Mouse (Mus musculus): Measurements from ENCODE around the gene Pnkp.

Pnkp gene

DNA sequence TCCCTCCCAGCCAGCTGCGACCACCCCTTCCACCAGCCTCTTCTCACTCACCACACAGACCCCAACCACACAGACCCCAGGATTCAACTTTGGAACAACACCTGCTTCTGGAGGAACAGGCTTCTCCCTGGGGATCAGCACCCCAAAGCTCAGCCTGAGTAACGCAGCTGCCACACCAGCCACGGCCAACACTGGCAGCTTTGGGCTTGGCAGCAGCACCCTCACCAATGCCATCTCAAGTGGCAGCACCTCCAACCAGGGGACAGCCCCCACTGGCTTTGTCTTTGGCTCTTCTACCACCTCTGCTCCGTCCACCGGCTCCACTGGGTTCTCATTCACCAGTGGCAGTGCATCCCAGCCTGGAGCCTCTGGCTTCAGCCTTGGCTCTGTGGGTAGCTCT lies 28.2 kb upstream of the Pnkp start:
- DNase-seq (ENCODE audit: low read depth, low spot score) = no peak

DNA sequence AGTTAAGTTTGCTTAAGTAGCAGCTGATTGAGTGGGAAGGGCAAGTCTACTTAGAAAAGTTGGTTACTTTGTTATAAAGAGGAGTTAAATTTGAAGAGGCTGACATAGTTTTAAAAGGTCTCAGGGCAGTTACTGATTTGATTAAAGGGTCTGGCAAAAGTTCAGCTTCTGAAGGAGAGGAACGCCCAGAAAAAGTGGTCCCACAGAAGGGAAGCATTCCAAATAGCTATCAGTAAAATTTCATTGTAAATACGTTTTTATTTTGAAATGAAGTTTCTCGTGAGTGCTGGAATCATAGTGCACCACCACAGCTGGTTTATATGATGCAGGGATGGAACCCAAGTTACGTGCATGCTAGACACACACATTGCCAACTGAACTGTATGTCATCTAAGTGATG lies 24.2 kb upstream of the Pnkp start:
- DNase-seq (ENCODE audit: low read depth, low spot score) = no peak

DNA sequence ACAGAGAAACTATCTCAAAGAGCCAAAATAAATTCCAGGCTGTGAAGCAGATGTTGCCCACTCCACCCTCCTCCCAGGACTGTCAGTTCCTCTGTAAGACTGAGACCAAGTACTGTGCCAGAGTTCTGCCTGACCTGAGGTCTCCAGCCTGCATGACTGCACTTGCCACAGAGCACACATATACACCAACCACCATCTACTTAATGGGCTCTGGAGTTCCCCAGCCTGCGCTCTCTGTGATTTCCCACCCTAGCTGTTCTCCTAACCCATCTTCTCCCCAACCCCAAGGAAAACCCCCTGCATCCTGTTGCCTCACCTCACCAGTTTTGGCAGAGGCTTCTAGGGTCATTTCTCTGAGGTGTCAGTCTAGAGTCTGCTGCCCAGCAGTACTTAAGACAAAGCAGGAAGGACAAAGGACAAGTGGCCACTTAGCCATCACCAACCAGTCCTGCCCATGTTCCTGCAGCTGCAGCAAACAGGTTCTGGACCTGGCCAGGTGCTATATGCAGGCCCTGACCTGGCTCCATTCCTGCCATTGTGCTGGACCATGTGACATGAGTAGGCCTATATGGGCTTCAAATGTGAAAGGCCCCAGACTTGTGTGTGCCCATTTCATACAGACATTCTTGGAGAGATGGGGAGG lies 21.4 kb upstream of the Pnkp start:
- DNase-seq (ENCODE audit: low read depth, low spot score) = no peak

DNA sequence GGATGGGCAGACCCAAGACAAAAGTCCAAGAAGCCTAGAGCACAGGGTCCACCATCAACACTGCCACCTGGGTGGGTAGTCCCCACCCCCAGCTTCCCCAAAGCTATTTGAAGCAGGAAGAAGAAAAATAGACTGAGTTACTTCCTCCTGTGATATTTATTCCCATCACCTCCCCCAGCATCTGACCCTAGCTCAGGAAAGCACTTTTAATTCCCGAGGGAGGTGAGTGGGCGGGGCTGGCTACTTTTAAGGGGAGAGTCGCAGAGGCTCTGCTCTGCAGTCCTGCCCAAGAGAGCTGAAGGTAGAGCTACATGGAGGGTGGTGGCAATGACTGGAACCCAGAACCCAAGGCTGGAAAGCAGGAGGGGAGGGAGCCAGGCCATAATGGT lies 20.9 kb upstream of the Pnkp start:
- DNase-seq (ENCODE audit: low read depth, low spot score) = no peak

GRCm38 (mm10) chr7:44836423-44837053 lies 20.4 kb upstream of the Pnkp start:
- no peak for DNase-seq (ENCODE audit: low read depth, low spot score)

- DNase-seq (ENCODE audit: low read depth, low spot score) = no peak
These were observed 18.9 kb upstream of the Pnkp start for GRCm38 (mm10) chr7:44838073-44838472.

DNA sequence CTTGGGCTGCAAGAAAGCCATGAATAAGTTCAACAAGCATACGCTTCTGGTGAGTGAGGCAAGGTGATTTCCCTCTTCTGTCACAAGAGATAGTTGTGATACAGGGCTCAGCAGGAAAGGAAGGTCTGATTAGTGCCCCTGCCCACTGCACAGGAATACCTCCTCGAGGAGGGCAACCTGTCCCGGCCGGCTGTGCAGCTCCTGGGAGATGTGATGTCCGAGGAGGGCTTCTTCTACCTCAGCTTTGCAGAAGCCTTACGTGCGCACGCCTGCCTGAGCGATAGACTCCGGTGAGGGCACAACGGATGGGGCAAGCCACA lies 17.8 kb upstream of the Pnkp start:
- no peak for DNase-seq (ENCODE audit: low read depth, low spot score)

- DNase-seq (ENCODE audit: low read depth, low spot score) = no peak
These were observed 17.3 kb upstream of the Pnkp start for GRCm38 (mm10) chr7:44839491-44840191.

- no peak for DNase-seq (ENCODE audit: low read depth, low spot score)
These were observed 16.5 kb upstream of the Pnkp start for GRCm38 (mm10) chr7:44840426-44840825.

DNA sequence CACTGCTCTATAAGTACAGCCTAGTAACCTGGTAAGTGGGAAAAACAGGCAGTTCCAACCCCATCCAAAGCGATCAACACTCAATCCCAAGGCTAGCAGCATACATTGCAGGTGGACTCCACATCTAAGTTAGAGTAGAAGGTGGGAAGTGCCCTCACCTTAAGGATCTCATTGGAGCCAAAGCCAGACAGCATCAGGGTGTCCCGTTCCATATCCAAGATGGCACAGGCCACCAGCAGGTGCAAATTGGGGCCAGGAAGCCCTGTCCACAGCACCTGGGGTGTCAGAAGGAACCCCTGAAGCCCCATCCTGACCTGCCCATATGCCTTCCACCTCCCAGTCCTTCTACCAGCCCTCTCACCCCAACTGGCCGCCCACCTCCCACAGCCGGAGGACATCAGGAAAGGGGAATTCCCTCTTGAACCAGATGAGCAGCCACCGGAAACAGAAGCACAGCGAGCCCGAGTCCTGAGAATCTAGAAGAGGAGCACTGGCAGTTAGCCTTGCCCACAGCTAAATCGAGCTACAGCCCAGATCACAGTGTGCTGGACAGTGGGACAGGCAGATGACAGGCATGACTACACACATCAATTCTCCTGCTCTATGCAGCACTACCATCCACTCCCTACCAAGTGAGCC lies 15.0 kb upstream of the Pnkp start:
- no peak for DNase-seq (ENCODE audit: low read depth, low spot score)

- no peak for DNase-seq (ENCODE audit: low read depth, low spot score)
These were observed 11.9 kb upstream of the Pnkp start for GRCm38 (mm10) chr7:44845006-44845405.

- no peak for DNase-seq (ENCODE audit: low read depth, low spot score)
These were observed 10.1 kb upstream of the Pnkp start for GRCm38 (mm10) chr7:44846804-44847203.

DNA sequence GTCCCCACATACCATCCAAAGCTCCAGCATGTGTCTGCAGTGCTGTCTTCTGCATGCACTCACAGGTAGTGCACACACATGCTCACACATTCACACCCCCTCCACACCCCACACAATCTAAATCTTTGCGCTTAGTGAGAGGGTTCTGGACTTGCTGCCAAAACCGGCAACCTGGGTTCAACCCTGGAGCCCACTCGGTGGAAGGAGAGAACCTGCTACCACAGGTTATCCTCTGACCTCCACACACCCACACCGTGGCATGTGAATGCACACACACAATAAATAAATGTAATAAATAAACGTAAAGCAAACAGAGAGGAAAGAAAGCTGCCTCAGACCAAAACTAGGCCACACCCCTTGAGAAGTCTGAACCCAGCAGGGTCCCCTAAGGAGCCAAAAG lies 9.2 kb upstream of the Pnkp start:
- no peak for DNase-seq (ENCODE audit: low read depth, low spot score)

DNA sequence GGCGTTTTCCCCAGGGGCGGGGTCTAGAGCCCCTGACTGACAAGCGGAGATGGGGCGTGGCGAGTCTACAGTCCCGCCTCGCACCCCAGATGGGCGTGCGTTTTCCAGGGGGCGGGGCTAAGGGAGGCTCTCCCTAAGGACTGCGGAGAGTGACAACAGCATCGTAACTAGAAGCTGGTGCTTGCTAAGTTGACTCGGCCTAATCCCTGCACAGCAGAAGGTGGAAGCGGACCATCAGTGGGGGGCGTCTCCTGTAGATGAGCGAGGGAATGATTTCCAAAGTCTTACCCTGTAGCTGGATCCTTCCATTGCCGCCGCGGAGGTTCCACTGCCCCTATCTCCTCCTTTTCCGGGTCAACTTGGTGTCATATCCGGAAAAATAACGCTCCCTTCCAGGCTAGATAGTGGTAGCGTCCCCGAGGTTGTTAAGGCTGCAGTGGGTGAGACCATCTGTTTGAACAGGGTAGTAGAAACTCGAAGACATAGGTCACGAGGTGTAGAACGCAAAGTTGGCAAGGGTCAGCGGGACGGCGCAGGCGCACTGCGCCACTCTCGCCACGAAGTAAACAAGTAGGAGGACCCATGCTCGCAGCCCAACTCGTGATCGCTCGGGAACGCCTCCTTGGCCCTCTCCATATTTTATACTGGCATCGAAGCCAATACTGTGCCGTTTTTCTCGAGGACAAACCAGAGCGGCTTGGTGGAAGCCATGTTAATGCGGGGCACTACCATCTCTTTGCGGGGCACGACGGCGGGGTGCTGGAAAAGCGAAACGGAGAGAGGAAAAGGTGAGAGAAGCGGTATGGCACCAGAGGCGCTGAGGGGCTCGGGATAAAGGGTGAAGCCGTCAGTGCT lies 8.2 kb upstream of the Pnkp start, which contains the start of the genes Akt1s1 and Tbc1d17:
Gene Akt1s1 (plus strand): TSS at position 431 of the 855 bp plus-strand sequence.
Gene Tbc1d17 (minus strand): TSS at position 519 of the 855 bp plus-strand sequence.
- peak; percentile 100 for DNase-seq (ENCODE audit: low read depth, low spot score)

DNA sequence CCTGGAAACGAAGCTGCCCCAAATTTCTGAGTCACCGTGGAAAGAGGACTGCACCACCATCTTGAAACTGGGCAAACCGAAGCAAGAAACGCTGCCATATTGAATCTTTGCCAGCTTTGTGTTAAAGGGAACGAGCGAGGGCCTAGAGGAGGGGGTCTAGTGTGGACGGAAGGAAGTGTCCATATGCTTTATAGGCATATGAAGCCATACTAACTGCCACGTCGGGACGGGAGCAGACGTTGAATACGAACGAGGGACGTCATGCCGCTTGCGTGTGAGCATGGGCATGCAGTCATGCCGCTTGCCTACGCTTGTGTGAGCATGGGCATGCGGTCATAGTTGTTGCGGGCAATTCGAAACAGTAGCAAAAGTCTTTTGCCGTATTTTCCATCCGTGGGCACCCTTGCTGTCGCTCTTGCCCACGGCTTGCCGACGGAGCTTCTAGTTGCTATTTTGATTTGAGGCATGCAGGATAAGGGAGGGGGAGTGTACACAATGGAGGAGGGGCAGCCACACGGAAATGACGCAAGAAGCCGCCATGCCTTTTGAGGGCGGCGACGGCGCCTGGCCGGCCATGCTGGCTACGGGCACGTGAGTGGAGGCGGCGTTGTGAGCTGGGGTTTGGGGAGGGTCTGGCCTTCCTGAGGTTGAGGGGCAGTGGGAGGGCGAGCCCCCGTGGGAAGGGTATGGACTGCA lies 7.4 kb upstream of the Pnkp start:
- DNase-seq (ENCODE audit: low read depth, low spot score) = peak; percentile 84

- DNase-seq (ENCODE audit: low read depth, low spot score) = peak; percentile 46
These were observed 6.8 kb upstream of the Pnkp start for GRCm38 (mm10) chr7:44850146-44850545.

GRCm38 (mm10) chr7:44850789-44851624 lies 5.9 kb upstream of the Pnkp start:
- no peak for DNase-seq (ENCODE audit: low read depth, low spot score)

GRCm38 (mm10) chr7:44851625-44852234 lies 5.2 kb upstream of the Pnkp start:
- DNase-seq (ENCODE audit: low read depth, low spot score) = no peak

DNA sequence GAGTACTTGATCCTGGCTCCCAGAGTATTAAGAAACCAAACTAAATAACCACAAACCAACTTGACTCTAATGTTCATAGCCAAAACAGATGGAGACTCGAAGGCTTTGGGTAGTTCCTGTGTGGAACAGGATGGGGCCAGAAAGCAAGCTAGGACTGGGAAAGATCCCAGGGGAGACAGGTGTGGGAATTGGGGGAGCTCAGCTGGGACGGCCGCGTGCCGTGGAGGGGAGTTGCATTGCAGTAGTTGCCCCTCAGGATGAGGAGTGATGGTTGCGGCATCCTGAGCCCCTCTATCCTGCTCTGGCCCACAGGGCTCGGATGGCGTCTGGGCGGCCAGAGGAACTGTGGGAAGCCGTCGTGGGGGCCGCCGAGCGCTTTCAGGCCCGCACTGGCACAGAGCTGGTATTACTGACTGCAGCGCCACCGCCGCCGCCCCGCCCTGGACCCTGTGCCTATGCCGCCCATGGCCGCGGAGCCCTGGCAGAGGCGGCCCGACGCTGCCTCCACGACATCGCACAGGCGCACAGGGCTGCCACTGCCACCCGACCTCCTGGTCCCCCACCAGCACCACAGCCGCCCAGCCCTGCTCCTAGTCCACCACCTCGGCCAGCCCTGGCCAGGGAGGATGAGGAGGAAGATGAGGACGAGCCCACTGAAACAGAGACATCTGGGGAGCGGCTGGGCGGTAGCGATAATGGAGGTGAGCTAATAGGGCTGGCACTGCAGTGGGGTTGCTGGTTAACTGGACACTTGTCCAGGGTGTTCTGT lies 4.5 kb upstream of the Pnkp start:
- no peak for DNase-seq (ENCODE audit: low read depth, low spot score)
